Mouse (Mus musculus) hindbrain, embryonic 12.5 days (tissue): Measurements from ENCODE around the gene Arhgap10. TPM values are rescaled to one million over a fixed set of nuclear protein-coding genes. Genes with fewer than 3 reads are reported as not detected.
"Not testable (repeated sequence)": the region's sequence is repeated elsewhere in the genome, so short reads cannot be mapped to it uniquely, and the experiment has no call there.

Source experiments
- ATAC-seq: fragments of 200-750 bp; cut with Nextera tagmentation; 2 replicates; pipeline ENCODE4 v1.8.0; 2017; ENCODE audit warnings: moderate TSS enrichment; ENCODE audit not compliant: low FRiP score
- H3K27ac ChIP-seq: fragments of 300-500 bp; sonication (generic); 2 replicates; pipeline ENCODE4 v1.5.1; 2016; ENCODE audit warnings: mild to moderate bottlenecking
- H3K27me3 ChIP-seq: fragments of 300-500 bp; sonication (generic); 2 replicates; pipeline ENCODE4 v1.6.1; 2016; ENCODE audit warnings: mild to moderate bottlenecking
- H3K36me3 ChIP-seq: fragments of 300-500 bp; sonication (generic); 2 replicates; pipeline ENCODE4 v1.6.1; 2016; ENCODE audit warnings: mild to moderate bottlenecking
- H3K4me1 ChIP-seq: fragments of 300-500 bp; sonication (generic); 2 replicates; pipeline ENCODE4 v1.6.1; 2016
- H3K4me2 ChIP-seq: fragments of 300-500 bp; sonication (generic); replicated peaks from 2 replicates; pipeline ENCODE4 v1.6.1; 2016; ENCODE audit warnings: mild to moderate bottlenecking
- H3K4me3 ChIP-seq: fragments of 300-500 bp; sonication (generic); 2 replicates; pipeline ENCODE4 v1.5.1; 2016; ENCODE audit warnings: mild to moderate bottlenecking
- H3K9ac ChIP-seq: fragments of 300-500 bp; sonication (generic); 2 replicates; pipeline ENCODE4 v1.6.1; 2016; ENCODE audit warnings: mild to moderate bottlenecking, moderate library complexity
- H3K9me3 ChIP-seq: fragments of 300-500 bp; sonication (generic); replicated peaks from 2 replicates; pipeline ENCODE4 v1.6.1; 2016; ENCODE audit warnings: mild to moderate bottlenecking
- WGBS: fragments of 180-500 bp; shearing (Covaris S2); methylation state at CpG from one replicate; pipeline ENCODE4 v1.1.7; 2016; 5-methylcytosine and 5-hydroxymethylcytosine counted together
- polyA plus RNA-seq: library from polyadenylated mRNA; unstranded; fragments of >200 nt; fragmentation: Nextera tagmentation; extraction: Ambion mirVana; gene quantifications from 2 replicates; pipeline ENCODE4 v1.2.1, GENCODE M21; 2016

Gene Arhgap10
- polyA plus RNA-seq, 1 experiment from 2014 or later, result 16.5 TPM

DNA sequence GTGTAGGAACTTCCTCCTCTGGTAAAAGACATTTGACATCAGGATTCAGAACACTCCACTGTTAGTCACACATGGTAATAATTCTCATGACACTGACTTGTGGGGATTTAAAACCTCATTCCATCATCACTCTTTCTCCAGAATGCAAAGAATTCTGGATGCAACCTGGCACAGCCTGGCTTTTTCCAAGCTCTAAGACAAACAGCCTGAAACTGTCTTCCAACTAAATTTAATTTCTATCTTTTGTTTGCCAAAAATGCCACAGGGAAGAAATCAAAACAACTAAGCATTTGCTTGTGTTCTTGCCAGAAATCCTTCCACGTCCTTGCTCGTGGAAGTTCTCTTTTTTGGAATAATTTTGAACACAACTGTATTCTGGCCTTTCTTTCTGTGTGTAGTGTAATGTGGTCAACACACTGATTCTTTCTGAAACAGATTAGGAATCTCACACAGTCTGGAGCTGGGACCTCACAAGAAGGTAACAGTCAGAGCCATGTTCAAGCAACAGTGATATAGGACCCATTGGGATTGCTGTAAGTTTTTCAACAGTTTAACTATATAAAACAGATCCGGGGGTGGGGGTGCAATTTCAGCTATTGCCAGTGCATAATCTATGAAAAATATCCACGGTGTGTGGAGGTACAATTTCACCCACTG, 167.5 kb downstream of the Arhgap10 start:
- ATAC-seq, result no peak
- H3K4me2 ChIP-seq, result no peak overlapping the region
- WGBS, result 82% methylated on average over 4 of the region's 4 CpGs

DNA sequence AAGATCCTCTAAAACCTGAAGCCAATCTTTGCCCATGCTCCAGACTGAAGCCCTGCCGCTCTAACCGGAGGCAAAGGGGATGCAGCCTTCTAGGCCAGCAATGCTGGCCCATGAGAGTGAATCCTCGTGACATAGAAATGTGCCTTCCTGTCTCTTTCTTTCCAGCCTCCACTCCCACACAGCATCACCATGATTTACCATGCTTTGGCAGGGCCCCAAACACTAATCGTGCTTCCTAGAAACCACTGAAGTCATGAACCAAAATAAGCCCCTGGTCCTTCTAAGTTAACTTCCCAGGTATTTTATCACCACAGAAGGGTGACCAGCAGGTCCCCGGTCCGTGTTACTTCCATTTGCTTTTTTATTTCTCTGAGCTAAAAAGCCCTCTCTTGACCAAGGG, 173.8 kb downstream of the Arhgap10 start:
- ATAC-seq, result no peak
- H3K9me3 ChIP-seq, result no peaks in the 10 kb centered on the region
- WGBS, result 91% methylated on average over 6 of the region's 6 CpGs
- no peak overlapping the region for H3K9ac ChIP-seq
- peaks cover 26% of the 10 kb centered on the region for H3K4me1 ChIP-seq
- no peak overlapping the region for H3K4me2 ChIP-seq
- H3K27me3 ChIP-seq, result no peaks in the 10 kb centered on the region
- H3K36me3 ChIP-seq, result no peaks in the 10 kb centered on the region
- H3K27ac ChIP-seq, result no peak overlapping the region
- H3K4me3 ChIP-seq, result no peak overlapping the region

More for the DNA sequence above, 167.5 kb downstream of the Arhgap10 start:
- Histone ChIP-seq H3K9me3 (no peaks in the 10 kb centered on the region), H3K36me3 (no peaks in the 10 kb centered on the region), H3K27ac (no peak overlapping the region), H3K27me3 (no peaks in the 10 kb centered on the region), H3K9ac (no peak overlapping the region), H3K4me3 (no peak overlapping the region), H3K4me1 (peaks cover 11% of the 10 kb centered on the region; the same call in 1 of the 2 replicates)

- H3K36me3 ChIP-seq, result no peaks in the 10 kb centered on the region
- H3K9ac ChIP-seq, result no peak overlapping the region
- no peaks in the 10 kb centered on the region for H3K27me3 ChIP-seq
- H3K27ac ChIP-seq, result no peak overlapping the region
- H3K9me3 ChIP-seq, result no peaks in the 10 kb centered on the region
- no peak overlapping the region for H3K4me2 ChIP-seq
- 91% methylated on average over 3 of the region's 3 CpGs for WGBS
- peaks cover 26% of the 10 kb centered on the region for H3K4me1 ChIP-seq
- ATAC-seq, result no peak
- no peak overlapping the region for H3K4me3 ChIP-seq
Observed at GRCm38 (mm10) chr8:77343335-77343734, 174.4 kb downstream of the Arhgap10 start.

GRCm38 (mm10) chr8:77342144-77342543, 175.6 kb downstream of the Arhgap10 start:
- Histone ChIP-seq H3K4me1 (peaks cover 28% of the 10 kb centered on the region), H3K36me3 (no peaks in the 10 kb centered on the region), H3K9me3 (no peaks in the 10 kb centered on the region), H3K4me3 (no peak overlapping the region), H3K27ac (no peak overlapping the region), H3K27me3 (no peaks in the 10 kb centered on the region), H3K4me2 (no peak overlapping the region), H3K9ac (no peak overlapping the region)
- no peak for ATAC-seq
- 67% methylated on average over 4 of the region's 4 CpGs for WGBS

- no peak overlapping the region; the same call in 1 of the 2 replicates for H3K4me2 ChIP-seq
- H3K9me3 ChIP-seq, result no peaks in the 10 kb centered on the region
- H3K4me1 ChIP-seq, result peaks cover 31% of the 10 kb centered on the region
- H3K9ac ChIP-seq, result no peak overlapping the region
- peak overlapping the region; percentile 9; the same call in 1 of the 2 replicates for H3K27ac ChIP-seq
- no peak for ATAC-seq
- no peak overlapping the region for H3K4me3 ChIP-seq
- WGBS, result 38% methylated on average over 9 of the region's 9 CpGs
- H3K27me3 ChIP-seq, result no peaks in the 10 kb centered on the region
- H3K36me3 ChIP-seq, result no peaks in the 10 kb centered on the region
Observed at GRCm38 (mm10) chr8:77341329-77341728, 176.4 kb downstream of the Arhgap10 start.

GRCm38 (mm10) chr8:77340046-77340747, 177.6 kb downstream of the Arhgap10 start:
- no peak overlapping the region for H3K9ac ChIP-seq
- H3K27me3 ChIP-seq, result no peaks in the 10 kb centered on the region
- H3K4me3 ChIP-seq, result no peak overlapping the region
- ATAC-seq, result peak; percentile 71
- 48% methylated on average over 6 of the region's 6 CpGs for WGBS
- H3K27ac ChIP-seq, result peak overlapping the region; percentile 26; the same call in 1 of the 2 replicates
- peaks cover 31% of the 10 kb centered on the region for H3K4me1 ChIP-seq
- H3K4me2 ChIP-seq, result no peak overlapping the region
- H3K9me3 ChIP-seq, result no peaks in the 10 kb centered on the region
- no peaks in the 10 kb centered on the region for H3K36me3 ChIP-seq

GRCm38 (mm10) chr8:77337272-77337671, 180.5 kb downstream of the Arhgap10 start:
- peaks cover 30% of the 10 kb centered on the region for H3K4me1 ChIP-seq
- H3K9me3 ChIP-seq, result no peaks in the 10 kb centered on the region
- H3K27me3 ChIP-seq, result no peaks in the 10 kb centered on the region
- no peak overlapping the region for H3K27ac ChIP-seq
- 69% methylated on average over 12 of the region's 12 CpGs for WGBS
- no peak overlapping the region for H3K4me2 ChIP-seq
- no peak overlapping the region for H3K4me3 ChIP-seq
- H3K36me3 ChIP-seq, result no peaks in the 10 kb centered on the region
- H3K9ac ChIP-seq, result no peak overlapping the region
- ATAC-seq, result no peak

DNA sequence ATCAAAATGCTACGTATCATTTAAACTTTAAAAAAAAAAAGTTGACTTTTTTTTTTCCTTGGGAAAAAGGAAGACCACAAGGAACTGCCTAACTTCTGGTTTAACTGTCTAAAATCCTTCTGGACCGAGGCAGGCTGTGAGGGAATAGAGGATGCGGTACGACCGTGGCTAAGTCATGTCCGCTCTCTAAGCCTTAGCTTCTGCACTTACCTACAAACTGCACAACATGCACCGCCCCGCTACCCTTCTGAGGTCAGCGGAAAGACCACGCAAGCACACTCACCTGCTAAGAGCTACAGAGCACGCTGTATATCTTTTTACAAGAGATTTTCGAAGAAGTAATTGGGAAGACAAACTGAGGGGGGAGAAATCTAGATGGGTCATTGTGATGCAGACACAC, 186.6 kb downstream of the Arhgap10 start:
- no peaks in the 10 kb centered on the region for H3K36me3 ChIP-seq
- peaks cover 2% of the 10 kb centered on the region; the same call in 1 of the 2 replicates for H3K4me1 ChIP-seq
- WGBS, result 89% methylated on average over 12 of the region's 12 CpGs
- H3K27me3 ChIP-seq, result no peaks in the 10 kb centered on the region
- H3K9ac ChIP-seq, result no peak overlapping the region
- no peak for ATAC-seq
- H3K27ac ChIP-seq, result no peak overlapping the region
- H3K4me2 ChIP-seq, result no peak overlapping the region
- no peak overlapping the region for H3K4me3 ChIP-seq
- no peaks in the 10 kb centered on the region for H3K9me3 ChIP-seq

DNA sequence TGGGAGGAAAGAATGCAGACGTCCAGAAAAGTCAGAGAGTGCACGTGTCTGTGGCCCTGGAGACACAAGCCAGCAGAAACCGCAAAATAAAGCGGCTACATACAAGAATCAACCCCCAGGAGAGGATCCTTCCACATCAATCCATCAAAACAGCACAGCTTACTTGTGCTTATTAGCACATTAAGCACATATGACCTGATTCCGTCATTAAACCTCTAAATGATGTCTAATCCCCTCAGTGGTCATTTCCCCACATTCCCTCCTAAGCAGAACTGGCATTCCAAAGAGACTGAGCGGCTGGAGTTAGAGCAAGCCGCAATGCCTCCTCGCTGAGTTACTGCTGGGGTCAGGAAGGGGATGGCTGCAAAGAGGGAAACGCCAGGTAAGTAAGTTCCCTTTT, 187.4 kb downstream of the Arhgap10 start:
- ATAC-seq, result no peak
- Histone ChIP-seq H3K4me1 (peaks cover 2% of the 10 kb centered on the region; the same call in 1 of the 2 replicates), H3K9ac (no peak overlapping the region), H3K4me2 (no peak overlapping the region), H3K36me3 (no peaks in the 10 kb centered on the region), H3K9me3 (no peaks in the 10 kb centered on the region), H3K4me3 (no peak overlapping the region), H3K27me3 (no peaks in the 10 kb centered on the region), H3K27ac (no peak overlapping the region)
- WGBS, result 58% methylated on average over 9 of the region's 9 CpGs

DNA sequence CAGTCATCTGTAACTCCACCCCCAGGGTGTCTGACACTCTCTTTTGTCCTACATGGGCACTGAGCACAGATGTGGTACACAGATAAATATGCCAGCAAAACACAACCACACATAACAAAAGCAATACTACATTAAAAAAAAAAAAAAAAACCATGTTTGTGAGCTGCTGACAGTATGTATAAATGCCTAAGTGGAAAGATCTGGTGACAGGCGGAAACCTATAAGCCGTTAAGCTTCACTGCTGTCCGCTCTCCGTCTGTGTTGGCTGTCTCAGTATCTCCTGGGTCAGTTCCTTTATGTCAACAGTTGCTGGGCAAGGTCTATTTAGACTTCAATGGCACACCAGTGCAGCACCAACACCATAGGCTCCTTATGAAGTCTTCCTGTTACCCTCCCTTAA, 188.0 kb downstream of the Arhgap10 start:
- Histone ChIP-seq H3K27me3 (no peaks in the 10 kb centered on the region), H3K4me3 (no peak overlapping the region), H3K9ac (no peak overlapping the region), H3K4me2 (no peak overlapping the region), H3K4me1 (peaks cover 2% of the 10 kb centered on the region; the same call in 1 of the 2 replicates), H3K27ac (no peak overlapping the region), H3K36me3 (no peaks in the 10 kb centered on the region), H3K9me3 (no peaks in the 10 kb centered on the region)
- no peak for ATAC-seq
- WGBS, result 71% methylated on average over 4 of the region's 4 CpGs

- H3K4me3 ChIP-seq, result no peak overlapping the region
- H3K9ac ChIP-seq, result no peak overlapping the region
- no peak overlapping the region for H3K27ac ChIP-seq
- H3K4me1 ChIP-seq, result peaks cover 2% of the 10 kb centered on the region; the same call in 1 of the 2 replicates
- no peaks in the 10 kb centered on the region for H3K36me3 ChIP-seq
- ATAC-seq, result no peak
- no peaks in the 10 kb centered on the region for H3K9me3 ChIP-seq
- 90% methylated on average over 8 of the region's 8 CpGs for WGBS
- H3K27me3 ChIP-seq, result no peaks in the 10 kb centered on the region
- no peak overlapping the region for H3K4me2 ChIP-seq
Observed at GRCm38 (mm10) chr8:77328473-77328872, 189.3 kb downstream of the Arhgap10 start.

DNA sequence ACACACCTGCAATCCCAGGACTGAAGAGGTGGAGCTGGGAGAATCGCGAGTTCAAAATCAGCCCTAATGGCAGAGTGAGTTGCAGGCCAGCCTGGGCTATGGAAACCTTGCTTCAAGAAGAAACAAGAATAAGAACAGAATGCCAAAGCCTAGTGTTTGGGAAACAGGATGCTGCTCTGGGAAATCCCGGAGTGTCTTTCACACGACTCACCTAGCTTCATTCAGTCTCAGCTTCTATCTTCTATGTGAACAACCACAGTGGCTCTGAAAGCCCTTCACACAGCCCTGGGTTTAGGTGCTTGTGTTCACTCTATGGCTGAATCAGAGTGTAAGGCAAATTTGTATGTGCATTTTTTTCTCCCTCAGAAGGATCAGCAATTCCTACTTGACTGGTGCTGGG, 190.4 kb downstream of the Arhgap10 start:
- Histone ChIP-seq H3K9me3 (no peaks in the 10 kb centered on the region), H3K36me3 (no peaks in the 10 kb centered on the region), H3K27me3 (no peaks in the 10 kb centered on the region), H3K27ac (no peak overlapping the region), H3K4me2 (no peak overlapping the region), H3K4me1 (peaks cover 2% of the 10 kb centered on the region; the same call in 1 of the 2 replicates), H3K9ac (no peak overlapping the region), H3K4me3 (no peak overlapping the region)
- no peak for ATAC-seq
- 92% methylated on average over 4 of the region's 4 CpGs for WGBS

- 95% methylated on average over 6 of the region's 7 CpGs for WGBS
- not testable (repeated sequence) for H3K4me1 ChIP-seq, H3K9me3 ChIP-seq, H3K27ac ChIP-seq, H3K4me3 ChIP-seq, ATAC-seq, H3K36me3 ChIP-seq, H3K4me2 ChIP-seq, H3K9ac ChIP-seq, H3K27me3 ChIP-seq
Observed at GRCm38 (mm10) chr8:77322727-77323126, 195.0 kb downstream of the Arhgap10 start.
